Mouse (Mus musculus) 3T3-L1 (cell line): ENCODE measurements at regions not wholly inside any gene's neighbourhood (a gene's known extent, or its start where the extent isn't known, plus 50 kb on each side); places are given as distances from the start of the nearest gene placed in this dataset.

Experiments
- DNase-seq: peaks from one replicate; pipeline ENCODE4 v3.0.0-alpha.2; 2015; ENCODE audit warnings: low read depth, low spot score

DNA sequence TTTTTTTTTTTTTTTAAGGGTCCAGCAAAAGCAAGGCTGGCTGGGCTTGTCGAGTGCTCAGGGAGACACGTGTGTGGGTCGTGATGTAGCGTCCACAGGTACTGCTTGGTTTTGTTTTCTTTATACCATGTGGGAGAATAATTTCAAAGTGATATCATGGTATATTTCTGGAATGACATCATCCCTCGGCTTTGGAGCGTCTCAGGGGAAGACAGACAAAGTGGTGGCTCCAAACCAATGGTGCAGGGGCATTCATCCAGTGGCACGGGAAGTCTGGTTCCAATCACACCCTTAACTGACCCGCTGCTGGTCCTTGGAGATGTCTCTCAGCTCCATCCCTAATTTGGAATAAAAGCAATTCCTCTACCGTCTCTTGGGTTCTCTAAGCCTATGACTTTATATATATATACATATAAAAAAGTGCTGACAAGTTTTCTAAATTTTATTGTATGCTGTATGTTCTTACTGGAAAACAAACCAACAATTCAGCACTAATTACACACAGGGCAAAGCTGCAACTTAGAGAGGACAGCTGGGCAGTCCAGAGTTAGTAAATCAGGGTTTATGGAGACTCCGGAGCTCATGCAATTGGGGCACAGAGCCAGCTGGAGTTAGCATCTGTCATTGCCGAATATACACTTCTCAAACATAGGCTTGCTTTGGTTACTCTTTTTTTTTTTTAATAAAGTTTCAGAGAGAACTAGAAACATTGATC lies 115.3 kb downstream of the Evx1 start:
- peak; percentile 9 for DNase-seq

DNA sequence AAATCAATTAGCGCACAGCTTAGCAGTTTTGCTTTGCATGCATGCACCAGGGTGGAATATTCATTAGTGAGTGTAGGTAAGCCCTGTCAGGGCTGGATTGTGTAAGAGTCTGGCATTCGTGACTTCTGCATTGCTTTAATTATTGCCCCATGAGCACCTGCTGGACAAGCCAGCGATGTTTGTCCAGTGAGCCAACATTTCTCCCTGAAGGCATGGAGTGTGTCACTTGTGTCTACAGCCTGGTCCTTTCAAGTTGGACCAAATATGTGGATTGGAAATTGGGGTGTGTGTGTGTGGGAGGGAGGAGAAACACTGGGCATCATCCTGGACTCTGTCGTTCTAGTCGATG lies 115.9 kb downstream of the Evx1 start:
- DNase-seq, result no peak

DNA sequence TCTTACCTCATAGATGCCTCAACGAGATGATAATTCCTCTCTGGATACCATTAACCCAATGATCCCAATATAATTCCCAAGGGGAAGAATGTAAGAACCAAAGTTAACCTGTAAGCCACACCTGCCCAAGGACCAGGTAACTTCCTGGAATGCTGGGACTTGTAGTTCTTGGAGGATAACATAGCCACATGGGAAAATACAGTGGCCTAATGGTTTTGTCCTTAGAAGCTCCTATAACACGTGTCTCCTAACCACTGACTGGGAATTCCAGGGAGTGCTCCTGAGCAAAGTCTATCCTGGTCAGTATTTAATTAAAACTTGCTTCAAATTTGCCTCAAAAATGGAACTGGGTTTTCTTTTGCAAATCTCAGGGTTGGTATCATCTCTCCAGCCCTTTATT lies 119.9 kb downstream of the Evx1 start:
- DNase-seq, result no peak

DNA sequence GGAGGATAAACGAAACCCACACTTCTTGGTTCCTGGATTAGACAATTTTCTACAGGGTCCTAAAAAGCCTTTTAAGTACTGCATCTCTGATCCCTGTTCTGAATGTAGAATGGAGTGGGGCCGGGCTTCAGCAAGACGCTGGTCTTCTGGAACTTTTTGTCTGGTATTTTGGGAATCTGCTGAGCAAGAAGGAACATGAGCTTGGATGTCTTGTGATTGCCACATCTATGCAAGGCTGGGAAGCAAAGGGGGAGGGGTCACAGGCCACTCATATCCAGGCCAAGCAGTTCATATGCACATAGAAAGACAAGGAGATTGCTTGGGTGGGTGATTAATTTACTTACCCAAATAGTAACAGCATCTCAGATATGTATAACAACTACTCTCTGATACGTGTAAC lies 121.5 kb downstream of the Evx1 start:
- no peak for DNase-seq

DNA sequence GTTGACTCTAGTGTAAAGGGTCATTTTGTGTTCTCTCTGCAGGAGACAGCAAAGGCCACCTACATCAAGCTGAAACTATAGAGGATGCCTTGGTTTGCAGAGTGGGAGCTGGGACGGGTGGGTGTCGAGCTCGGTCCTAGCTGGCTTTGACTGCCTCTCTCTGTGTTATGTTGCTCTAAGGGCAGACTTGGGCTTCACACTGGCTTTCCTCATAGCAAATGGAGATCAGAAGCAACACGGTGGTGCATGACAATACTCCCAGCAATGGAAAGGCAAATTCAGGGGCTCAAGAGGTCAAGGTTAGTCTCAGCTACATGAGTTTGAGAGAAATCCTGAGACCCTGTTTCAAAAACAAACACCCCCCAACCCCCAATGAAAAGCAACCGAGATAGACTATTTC lies 122.1 kb downstream of the Evx1 start:
- DNase-seq, result no peak

DNA sequence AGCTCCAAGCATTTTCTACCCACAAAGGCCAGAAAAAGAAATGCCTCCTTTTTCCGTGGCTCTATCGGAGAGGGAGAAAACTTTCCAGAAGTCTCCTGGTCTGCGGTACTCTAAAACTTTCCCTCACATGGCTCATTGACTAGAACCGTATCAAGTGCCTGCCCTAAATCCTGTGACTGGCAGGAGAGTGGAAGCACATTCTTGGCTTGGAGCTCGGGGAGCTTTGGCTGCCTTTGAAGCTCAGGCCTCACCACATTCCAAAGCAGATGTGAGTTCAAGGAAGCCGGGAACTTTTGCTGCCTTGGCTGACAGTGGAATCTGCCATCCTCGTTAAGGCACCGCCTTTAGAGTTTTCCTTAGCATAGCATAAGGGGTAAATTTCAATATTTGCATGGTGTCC lies 125.1 kb downstream of the Evx1 start:
- DNase-seq, result peak; percentile 10

DNA sequence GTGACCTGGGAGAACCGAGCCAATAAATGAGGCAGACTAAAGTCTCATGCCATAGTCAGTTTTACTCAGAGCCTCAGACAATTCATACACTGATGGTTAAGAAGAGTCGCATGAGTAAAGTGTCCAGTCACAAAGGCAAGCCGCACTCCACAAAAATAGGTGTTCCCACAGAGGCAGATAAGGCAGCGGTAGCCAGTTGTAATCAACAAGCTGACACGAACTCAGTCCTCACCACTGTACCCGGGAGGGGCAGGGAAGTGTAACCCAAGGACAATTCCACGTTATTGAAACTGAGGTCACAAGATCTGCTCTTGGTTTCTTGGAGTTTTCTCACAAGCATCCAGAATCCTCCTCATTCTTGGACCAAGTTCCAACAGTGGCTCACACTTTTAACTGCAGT lies 125.9 kb downstream of the Evx1 start:
- no peak for DNase-seq

DNA sequence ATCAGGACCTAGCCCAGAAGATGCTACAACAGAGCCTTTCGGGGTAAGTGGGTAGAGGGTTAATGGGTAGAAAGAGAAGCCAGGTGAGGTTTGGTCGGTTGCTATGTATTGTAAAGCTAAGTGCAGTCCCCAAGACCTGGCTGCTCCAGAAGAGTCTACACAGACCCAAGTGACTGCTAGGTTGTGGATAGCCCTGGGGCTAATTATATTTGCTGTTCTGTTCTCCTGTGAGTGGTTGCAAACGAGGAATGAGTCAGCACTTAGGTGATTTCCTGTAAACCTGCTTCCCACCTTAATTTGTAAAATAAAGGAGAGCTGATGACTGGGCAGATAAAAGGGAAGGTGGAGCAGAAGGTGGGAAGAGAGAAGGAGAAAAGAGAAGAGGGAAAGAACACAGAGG lies 126.9 kb downstream of the Evx1 start:
- DNase-seq, result no peak

DNA sequence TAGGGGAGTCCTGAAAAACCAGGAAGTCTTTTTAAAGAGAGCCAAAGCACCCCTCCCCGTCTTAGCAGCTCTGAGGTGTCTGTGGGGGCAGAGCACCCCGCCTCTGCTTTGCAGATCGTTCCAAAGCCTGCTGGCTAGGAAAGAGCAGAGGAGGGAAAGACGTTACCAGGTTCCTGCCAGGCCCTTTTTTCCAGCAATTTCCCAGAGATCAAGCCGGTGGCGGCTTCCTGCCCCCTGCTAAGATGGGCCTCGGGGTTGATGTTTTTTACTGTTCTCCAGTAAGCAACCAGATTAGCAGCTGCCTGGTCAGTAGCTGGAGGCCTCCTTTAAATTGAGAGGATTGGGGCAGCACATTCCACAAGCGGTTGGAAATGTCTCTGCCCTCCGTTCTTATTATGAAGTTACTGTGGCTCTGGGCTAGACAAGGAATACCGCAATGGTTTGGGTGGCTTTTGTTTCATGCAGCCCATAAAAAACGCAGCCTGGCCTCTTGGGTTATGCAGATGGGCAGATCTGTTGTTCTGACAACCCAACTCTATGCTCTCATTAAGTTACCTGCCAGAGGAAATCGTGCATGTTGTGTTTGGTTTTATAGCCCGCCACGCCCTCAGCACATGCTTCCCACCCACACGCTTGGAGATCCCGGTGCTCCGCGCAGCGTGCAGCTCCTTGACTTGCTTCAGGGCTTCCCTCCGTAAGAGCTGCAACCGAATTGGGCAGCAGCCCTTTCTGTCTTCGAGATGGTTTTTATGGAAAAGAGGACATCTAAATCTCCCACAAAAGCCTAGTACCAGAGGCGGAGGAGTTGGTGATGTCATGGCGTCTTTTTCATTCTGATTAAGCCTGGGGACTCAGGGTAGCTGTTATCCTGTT lies 130.1 kb downstream of the Evx1 start:
- no peak for DNase-seq

DNA sequence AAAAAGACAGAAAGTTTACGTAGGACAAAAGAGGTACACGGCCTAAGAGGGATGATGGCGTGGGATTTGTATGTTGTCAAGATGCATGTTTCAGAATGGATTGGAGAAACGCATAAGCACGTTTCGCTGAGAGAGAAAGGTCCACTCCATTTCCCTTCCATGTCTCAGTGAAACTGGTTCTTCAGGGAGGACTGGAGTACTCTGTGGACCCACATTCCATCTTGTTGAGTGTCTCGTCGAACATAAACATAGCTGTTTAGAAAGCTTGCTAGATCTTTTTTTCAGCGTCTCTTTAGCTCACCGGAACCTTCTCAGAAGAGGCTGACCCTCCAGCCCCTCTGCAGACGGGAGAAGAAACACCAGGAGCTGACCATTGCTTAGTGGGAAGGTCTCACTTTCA lies 145.5 kb downstream of the Evx1 start:
- DNase-seq, result no peak

DNA sequence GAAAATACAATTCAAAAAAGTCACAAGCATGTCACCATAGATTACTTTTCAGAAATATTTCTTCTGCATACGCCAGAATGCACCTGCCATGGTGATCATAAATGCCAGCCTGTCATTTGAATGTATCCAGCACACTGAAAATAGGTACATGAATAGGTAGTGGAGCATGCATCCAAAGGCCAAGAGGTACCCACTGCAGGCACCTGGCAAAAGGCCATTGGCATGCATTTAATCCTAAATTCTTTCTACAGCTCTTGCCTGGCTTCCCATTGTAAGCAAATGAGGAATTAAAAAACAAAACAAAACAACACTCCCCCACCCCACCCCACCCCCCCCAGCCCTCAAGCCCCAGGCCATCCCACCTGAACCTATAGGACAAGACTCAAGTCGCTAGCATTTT lies 147.9 kb downstream of the Evx1 start:
- no peak for DNase-seq

DNA sequence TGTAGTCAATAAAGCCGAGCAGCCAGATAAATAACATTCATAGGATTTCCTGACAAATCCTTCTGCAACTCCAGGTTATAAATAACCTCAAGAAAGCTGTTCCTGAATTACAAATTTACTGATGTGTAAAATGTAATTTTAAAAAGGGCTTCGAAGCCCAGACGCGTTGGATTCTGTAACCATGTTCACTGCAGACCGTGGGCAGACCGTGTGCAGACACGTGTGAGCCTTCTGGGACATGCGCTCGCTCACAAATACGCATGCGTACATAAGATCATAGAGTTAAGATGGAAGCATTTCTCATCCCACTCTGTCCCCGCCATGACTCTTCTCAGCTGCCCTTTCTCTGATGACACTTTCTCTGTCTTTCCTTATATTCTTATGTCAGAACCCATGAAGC lies 150.1 kb downstream of the Evx1 start:
- DNase-seq, result no peak

DNA sequence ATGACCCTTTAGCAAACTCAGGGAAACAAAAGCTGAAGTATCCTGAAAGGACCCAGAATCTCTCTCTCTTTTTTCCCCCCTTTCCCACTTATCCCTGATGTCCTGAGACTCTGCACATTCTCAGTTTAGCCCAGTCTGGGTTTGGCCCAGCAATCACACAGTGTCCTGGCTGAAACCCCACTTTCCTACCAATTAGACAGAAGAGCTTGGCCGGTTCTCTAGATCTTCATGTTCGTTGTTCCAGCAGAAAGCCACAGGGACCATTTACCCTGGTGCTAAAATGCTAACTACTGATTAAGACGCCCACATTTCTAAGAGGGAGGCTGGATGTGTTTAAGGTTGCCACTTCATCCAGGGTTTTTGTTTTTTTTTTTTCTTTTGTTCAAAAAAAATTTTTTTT lies 151.3 kb downstream of the Evx1 start:
- no peak for DNase-seq

DNA sequence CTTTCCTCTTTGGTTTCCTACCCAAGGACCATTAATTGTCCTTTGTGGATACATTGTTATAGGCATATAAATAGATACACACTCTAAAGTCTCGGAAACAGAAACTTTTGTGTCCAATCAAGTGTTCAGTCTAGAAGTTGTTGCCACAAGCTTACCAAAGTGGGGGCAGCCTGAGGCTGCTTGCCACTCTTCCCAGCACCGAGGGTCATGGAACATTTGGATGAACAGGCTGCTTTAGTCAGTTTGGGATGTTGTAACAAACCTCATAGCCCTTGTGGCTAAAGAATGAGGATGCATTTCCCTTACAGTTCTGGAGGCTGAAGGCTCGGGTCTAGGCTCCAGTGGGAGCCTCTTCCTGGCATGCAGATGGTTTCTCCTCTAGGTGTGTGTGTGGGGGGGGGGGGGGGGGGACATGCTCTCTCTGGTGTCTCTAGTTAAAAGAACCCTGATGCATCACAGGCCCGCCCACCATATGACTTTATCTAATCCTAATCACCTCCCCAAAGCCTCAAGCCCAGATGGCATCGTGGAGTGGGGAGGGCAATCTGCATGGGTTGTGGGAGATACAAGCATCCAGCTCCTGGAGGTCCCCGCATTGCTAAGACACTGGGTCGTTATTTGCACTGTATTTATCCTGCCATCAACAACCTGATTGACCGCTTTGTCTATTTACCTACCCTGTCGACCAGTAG lies 152.7 kb downstream of the Evx1 start:
- DNase-seq, result no peak

DNA sequence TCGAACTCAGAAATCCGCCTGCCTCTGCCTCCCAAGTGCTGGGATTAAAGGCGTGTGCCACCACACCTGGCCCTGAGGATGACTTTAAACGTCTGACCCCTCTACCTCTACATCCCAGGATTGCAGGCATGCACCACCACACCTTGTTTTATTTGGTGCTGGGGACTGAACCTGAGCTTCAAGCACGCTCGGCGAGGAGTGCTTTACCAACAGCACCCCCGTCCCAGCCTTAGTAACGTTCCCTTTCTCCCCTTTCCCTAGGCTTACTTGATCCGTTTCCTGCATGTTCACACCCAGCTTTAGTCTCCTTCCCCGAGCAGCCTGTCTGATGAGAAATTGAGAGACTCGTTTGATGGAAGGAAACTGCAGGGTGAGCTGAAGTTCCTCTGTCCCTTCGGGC lies 157.5 kb downstream of the Evx1 start:
- DNase-seq, result no peak

DNA sequence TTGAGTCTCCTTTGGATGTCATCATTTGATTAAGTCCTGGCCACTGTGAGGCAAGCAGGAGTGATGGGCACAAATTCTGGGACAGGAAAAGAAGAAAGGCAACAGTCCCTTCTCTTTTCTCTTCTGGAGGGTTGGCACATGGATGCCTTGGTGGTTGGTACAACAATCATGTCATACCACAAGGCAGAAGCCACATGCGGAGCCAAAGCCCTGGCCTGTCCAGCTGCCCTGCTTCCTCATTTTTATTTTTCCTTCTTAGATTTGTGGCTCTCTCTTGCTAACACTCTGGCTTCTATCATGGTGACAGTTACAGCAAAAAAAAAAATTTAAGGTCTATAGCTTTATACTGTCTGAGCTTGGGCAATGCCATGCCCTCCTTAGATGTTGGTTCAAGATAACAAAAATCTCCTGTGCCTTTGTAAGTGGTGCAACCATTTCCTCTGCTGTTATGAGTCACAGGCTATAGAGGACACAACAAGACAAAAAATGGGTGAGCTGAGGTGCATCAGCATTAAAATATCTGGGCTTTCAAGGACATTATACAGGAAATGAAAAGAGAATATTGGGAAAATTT lies 158.2 kb downstream of the Evx1 start:
- no peak for DNase-seq

DNA sequence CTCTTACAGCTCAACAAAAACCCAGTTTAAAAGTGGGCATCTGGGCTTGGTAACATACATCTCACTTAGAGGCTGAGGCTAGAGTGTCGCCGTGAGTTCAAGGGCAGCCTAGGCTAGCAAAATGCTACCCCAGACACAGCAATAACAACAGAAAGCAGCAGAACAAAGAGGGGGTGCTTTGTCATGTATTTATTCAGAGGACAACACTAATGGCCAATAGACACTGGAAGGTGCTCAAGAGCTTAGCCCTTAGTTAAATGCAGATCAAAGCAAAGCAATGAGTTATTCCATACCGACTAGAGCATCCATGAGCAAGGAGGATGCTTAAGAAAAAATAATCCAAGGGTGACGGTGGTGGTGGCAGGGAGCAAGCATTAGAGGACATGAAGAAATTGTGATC lies 158.7 kb downstream of the Evx1 start:
- no peak for DNase-seq

DNA sequence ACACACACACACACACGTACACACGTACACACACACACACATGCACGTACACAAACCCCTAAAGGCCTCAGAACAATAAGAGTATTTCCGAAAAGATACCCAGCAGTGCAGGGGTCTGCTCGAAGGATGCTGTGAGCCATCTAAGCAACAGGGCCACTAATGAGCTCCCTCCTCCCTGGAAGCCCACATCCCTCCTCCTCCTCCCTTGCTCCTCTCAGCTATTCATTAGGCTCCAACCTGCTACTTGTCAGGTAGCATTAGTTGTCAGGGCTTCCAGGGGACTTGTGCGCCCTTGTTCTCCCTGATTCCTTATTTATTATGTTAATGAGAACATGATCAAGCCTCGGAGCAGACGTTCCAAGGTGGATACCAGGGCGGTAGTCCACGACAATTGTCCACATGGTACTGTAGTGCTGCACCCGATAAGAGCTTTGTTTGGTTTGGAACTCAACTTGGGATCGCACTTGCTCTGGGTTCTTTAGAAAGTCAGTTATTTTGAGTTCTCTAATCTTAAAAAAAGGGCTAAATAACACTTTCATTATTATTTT lies 159.8 kb downstream of the Evx1 start:
- no peak for DNase-seq

DNA sequence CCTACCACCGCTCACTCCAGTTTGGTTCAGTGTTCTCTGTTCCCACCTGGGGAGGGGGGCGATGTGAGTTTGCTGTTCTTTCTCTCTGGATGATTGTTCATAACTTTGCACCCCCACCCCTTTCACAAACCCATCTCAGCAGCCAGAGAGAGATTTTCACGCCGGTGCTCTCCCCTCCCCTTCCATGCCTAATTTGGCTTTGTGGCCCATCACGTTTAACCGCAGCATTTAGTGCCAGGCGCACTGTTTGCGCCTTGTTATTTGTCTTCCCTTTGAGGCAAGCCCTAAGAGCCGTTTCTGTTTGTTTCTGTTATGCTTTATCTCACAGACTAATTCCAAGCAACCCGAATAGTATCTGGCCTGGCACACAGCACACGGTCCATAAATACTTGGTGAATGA lies 160.6 kb downstream of the Evx1 start:
- DNase-seq, result no peak

DNA sequence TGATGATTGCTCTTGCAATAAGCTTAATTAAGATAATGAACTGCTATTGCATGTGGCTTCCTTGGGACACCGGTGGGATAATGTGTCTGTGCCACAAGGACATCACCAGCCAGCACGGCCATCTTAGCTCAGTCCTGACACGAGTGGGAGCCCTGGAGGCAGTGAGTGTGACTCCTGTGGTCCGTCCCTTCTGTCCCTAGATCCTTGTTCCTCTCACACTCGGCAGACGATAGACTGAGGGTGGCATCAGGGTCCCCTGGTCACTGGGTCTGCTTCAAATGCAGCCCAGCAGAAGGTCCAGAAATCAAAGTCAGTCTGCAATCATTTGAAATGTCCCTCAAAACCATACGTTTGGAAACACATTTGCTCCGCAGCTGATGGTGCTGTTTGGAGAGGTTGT lies 162.4 kb downstream of the Evx1 start:
- DNase-seq, result no peak

DNA sequence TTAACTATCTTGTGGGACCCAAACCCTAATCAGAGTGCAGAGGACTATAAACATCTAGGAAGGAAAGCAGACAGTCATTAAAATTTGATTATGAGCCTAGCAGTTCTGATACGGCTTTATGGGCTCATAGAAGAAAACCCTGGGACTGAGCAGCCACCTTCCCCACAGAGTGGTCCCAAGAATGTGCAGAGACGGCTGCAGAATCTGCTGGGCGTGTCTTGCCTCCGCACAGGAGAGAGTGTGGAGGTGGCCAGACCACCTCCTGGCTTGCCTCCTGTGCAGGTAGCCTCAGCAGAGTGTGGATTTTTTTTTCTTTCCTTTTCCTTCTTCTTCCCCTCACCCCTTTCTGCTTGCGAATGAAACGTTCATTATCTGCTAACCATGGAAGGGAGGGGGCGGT lies 163.3 kb downstream of the Hibadh start:
- DNase-seq, result no peak

DNA sequence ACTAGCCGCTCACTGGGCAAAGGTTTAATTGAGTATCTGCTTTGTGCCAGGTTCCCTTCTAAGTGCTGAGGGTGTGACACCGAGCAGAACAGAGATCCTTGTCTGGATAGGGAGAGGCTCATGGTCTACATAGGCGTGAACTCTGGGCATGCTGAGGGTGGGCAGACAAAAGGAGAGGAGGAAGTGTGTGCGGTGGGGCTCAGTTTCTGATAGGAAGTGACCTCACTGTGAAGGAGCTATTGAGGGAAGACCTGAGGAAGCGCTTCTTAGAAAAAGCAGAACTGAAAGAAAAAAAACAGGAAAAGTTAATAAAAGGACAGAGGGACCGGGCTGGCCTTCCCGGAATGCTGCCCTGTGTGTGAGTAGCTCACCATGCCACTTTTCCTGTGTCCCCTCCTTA lies 162.8 kb downstream of the Hibadh start:
- no peak for DNase-seq
